Comparison of ENCODE assay signal across 10 mouse cellular contexts in the genomic region with DNA sequence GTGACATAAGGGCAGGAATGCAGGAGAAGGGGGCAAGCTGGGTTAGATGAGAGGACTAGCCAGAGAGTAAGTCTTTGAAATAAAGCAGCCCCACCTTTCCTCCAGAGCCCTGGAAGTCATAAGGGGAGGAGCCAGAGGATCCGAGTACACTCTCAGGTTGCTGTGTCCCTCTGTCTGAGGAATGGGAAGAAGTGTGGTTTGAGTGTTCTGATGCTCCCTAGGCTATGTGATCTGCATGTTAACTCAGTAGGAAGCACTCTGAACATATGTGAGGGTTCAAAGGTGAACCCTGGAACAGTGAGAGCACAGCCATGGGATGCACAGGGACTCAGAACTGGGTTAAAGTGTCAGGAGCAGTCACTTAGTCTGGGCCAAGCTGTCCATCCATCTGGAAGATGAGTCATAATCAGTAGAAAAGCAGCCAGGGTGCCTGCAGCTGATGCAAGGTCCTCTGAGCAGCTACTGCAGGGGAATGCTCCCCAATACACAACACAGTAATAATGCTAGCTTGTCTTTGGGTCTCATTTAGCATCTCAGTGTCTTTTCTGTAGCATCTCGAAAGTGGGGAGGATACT. TPM values are rescaled to one million over a fixed set of nuclear protein-coding genes. Genes with fewer than 3 reads are reported as not detected.
A peak's percentile ranks its signal among the peaks of the same experiment; 100 is the strongest.
DNase-seq lines count a peak whose midpoint lies in the region; ATAC-seq and TF ChIP-seq lines count a peak whose summit lies in the region.
"Had no signal": no experiment of that assay in that cellular context is flagged by ENCODE, and none has a peak within 500 bp of the region (broad histone marks: within the 10 kb centered on the region; RNA-seq: fewer than 3 reads in every experiment).

No protein-coding gene starts in this region.

- no peak overlapping the region for H3K9ac ChIP-seq in lung, embryonic 14.5 days
- H3K9ac ChIP-seq in liver, embryonic 14.5 days (replicated peaks): peak overlapping the region; percentile 68; the same call in 1 of the 2 replicates
- H3K9ac ChIP-seq in stomach, embryonic 16.5 days (ENCODE audit: low read length): peak overlapping the region; percentile 46; the same call in 1 of the 2 replicates

- intact Hi-C loops in gastrocnemius, adult 2 months (cut with DNase I): no loop called here
- intact Hi-C loops in gastrocnemius, postnatal 14 days (cut with DNase I; ENCODE audit: low total_unique reads): no loop called here

- peaks cover 10% of the 10 kb centered on the region for H3K36me3 ChIP-seq in lung, embryonic 14.5 days (ENCODE audit: insufficient read depth)
- no peaks in the 10 kb centered on the region for H3K36me3 ChIP-seq in liver, embryonic 14.5 days (replicated peaks; ENCODE audit: control insufficient read depth, insufficient read depth, low read depth)
- H3K36me3 ChIP-seq in stomach, embryonic 16.5 days (ENCODE audit: control insufficient read depth, insufficient read depth, low read length): no peaks in the 10 kb centered on the region
- H3K36me3 ChIP-seq: midbrain, embryonic 10.5 days had no signal

- no peak for DNase-seq in gastrocnemius, adult 2 months
- no peak for DNase-seq in gastrocnemius, postnatal 14 days
- no peak for DNase-seq in lung, embryonic 14.5 days
- no peak for DNase-seq in lung, postnatal 4 days
- no peak for DNase-seq in liver, embryonic 14.5 days (ENCODE audit: low read depth in 3 of 3, low spot score in 3 of 3)
- DNase-seq in adrenal gland, postnatal 36 days: no peak
- DNase-seq in right cerebral cortex, postnatal 36 days (ENCODE audit: low spot score in 2 of 2): no peak

- no peak for ATAC-seq in lung, embryonic 14.5 days (ENCODE audit: insufficient read depth)
- ATAC-seq in liver, embryonic 14.5 days (ENCODE audit: insufficient read depth): no peak
- ATAC-seq in stomach, embryonic 16.5 days (ENCODE audit: insufficient read depth, low FRiP score): no peak

- H3K4me2 ChIP-seq in lung, embryonic 14.5 days: peak overlapping the region; percentile 64
- peak overlapping the region; percentile 87; the same call in 1 of the 2 replicates for H3K4me2 ChIP-seq in liver, embryonic 14.5 days (ENCODE audit: low read depth)
- peak overlapping the region; percentile 74 for H3K4me2 ChIP-seq in stomach, embryonic 16.5 days (ENCODE audit: low read depth, low read length)

- H3K4me1 ChIP-seq in lung, embryonic 14.5 days (ENCODE audit: insufficient read depth): 0 out of 2 replicates have a peak, but pooled peaks cover 6% of the 10 kb centered on the region
- H3K4me1 ChIP-seq in liver, embryonic 14.5 days (replicated peaks; ENCODE audit: control insufficient read depth in 2 of 2, insufficient read depth in 2 of 2, low read length in 1 of 2): peaks cover 17 to 24% of the 10 kb centered on the region in 2 experiments
- peaks cover 14% of the 10 kb centered on the region for H3K4me1 ChIP-seq in stomach, embryonic 16.5 days (ENCODE audit: control insufficient read depth, insufficient read depth, low read length)

- no peaks in the 10 kb centered on the region for H3K27me3 ChIP-seq in lung, embryonic 14.5 days (ENCODE audit: insufficient read depth, low read length)
- H3K27me3 ChIP-seq in liver, embryonic 14.5 days (ENCODE audit: control insufficient read depth, insufficient read depth, low read length): no peaks in the 10 kb centered on the region
- no peaks in the 10 kb centered on the region for H3K27me3 ChIP-seq in stomach, embryonic 16.5 days (ENCODE audit: control insufficient read depth, insufficient read depth, low read length)

- no peak for TF ChIP-seq CTCF in gastrocnemius, adult 2 months (IDR thresholded peaks at IDR 0.05)
- no peak for TF ChIP-seq CTCF in lung, embryonic 14.5 days (IDR thresholded peaks at IDR 0.05; ENCODE audit: low read depth)
- TF ChIP-seq CTCF in liver, embryonic 14.5 days (IDR thresholded peaks at IDR 0.05; ENCODE audit: low read depth): no peak

- WGBS in lung, embryonic 14.5 days: 57% methylated on average over 2 of the region's 2 CpGs
- WGBS in liver, embryonic 14.5 days (ENCODE audit: insufficient replicate concordance): 64% methylated on average over 2 of the region's 2 CpGs
- WGBS in stomach, embryonic 16.5 days: 46% methylated on average over 2 of the region's 2 CpGs

- peak overlapping the region; percentile 75 for H3K4me3 ChIP-seq in gastrocnemius, adult 2 months
- peak overlapping the region; percentile 31 for H3K4me3 ChIP-seq in lung, embryonic 14.5 days (ENCODE audit: low read depth, low read length)
- no peak overlapping the region for H3K4me3 ChIP-seq in liver, embryonic 14.5 days (ENCODE audit: insufficient read depth in 1 of 2, low read depth in 2 of 2, low read length in 2 of 2)
- H3K4me3 ChIP-seq in stomach, embryonic 16.5 days (replicated peaks; ENCODE audit: low read length): no peak overlapping the region
- H3K4me3 ChIP-seq: midbrain, embryonic 10.5 days had no signal

- no peaks in the 10 kb centered on the region for H3K9me3 ChIP-seq in lung, embryonic 14.5 days (ENCODE audit: low read depth, low read length)
- H3K9me3 ChIP-seq in liver, embryonic 14.5 days (ENCODE audit: control insufficient read depth, low read length): no peaks in the 10 kb centered on the region
- no peaks in the 10 kb centered on the region for H3K9me3 ChIP-seq in stomach, embryonic 16.5 days (replicated peaks; ENCODE audit: control insufficient read depth, low read length)
- H3K9me3 ChIP-seq: midbrain, embryonic 10.5 days had no signal

- TF ChIP-seq EP300 in liver, embryonic 14.5 days (IDR thresholded peaks at IDR 0.05; ENCODE audit: low read depth): no peak

- peak overlapping the region; percentile 89 for H3K27ac ChIP-seq in gastrocnemius, adult 2 months
- peak overlapping the region; percentile 87; the same call in 1 of the 2 replicates for H3K27ac ChIP-seq in lung, embryonic 14.5 days (ENCODE audit: low read depth)
- peak overlapping the region; percentile 85 for H3K27ac ChIP-seq in liver, embryonic 14.5 days
- no peak overlapping the region for H3K27ac ChIP-seq in stomach, embryonic 16.5 days (ENCODE audit: low read length)

RNA-seq across cellular contexts. Expression of a gene that starts 2.5 kb away (rescaled TPM):
- 1 to 10 TPM; 1.5 to 2.3 TPM for total RNA-seq in gastrocnemius, adult 2 months (2021)
- 1 to 10 TPM; 2.5 to 2.7 TPM for total RNA-seq in gastrocnemius, postnatal 14 days (2021)
- 30.1 and 31.8 TPM in 2 replicates for polyA plus RNA-seq in lung, embryonic 14.5 days (2014; fragmentation: Nextera tagmentation; extraction: Ambion mirVana)
- 0.77 and 1.0 TPM in 2 replicates for polyA plus RNA-seq in liver, embryonic 14.5 days (2012; rRNA removed)
- polyA plus RNA-seq in liver, embryonic 14.5 days (2014; fragmentation: Nextera tagmentation; extraction: Ambion mirVana): 2.5 and 2.7 TPM in 2 replicates
- polyA plus RNA-seq in stomach, embryonic 16.5 days (2015; fragmentation: Nextera tagmentation; extraction: Ambion mirVana): 9.3 and 10.3 TPM in 2 replicates
- total RNA-seq in adrenal gland, postnatal 36 days (2021): 10 to 100 TPM; 18.7 to 20.0 TPM

RNA-seq across cellular contexts. Expression of a gene that starts 21.6 kb away (rescaled TPM):
- total RNA-seq in gastrocnemius, adult 2 months (2021): not detected
- not detected for total RNA-seq in gastrocnemius, postnatal 14 days (2021)
- 0.27 and 0.36 TPM in 2 replicates for polyA plus RNA-seq in lung, embryonic 14.5 days (2014; fragmentation: Nextera tagmentation; extraction: Ambion mirVana)
- polyA plus RNA-seq in liver, embryonic 14.5 days (2012; rRNA removed): 0.02 and 0.04 TPM in 2 replicates
- polyA plus RNA-seq in liver, embryonic 14.5 days (2014; fragmentation: Nextera tagmentation; extraction: Ambion mirVana): not detected in 2 replicates
- polyA plus RNA-seq in stomach, embryonic 16.5 days (2015; fragmentation: Nextera tagmentation; extraction: Ambion mirVana): not detected in 2 replicates
- total RNA-seq in adrenal gland, postnatal 36 days (2021): under 1 TPM; 0.13 to 0.16 TPM
- total RNA-seq: granulocyte monocyte progenitor cell, adult 5-6 weeks had no signal
- polyA plus RNA-seq: midbrain, embryonic 10.5 days had no signal

RNA-seq across cellular contexts. Expression of a gene that starts 40.6 kb away (rescaled TPM):
- 1 to 10 TPM; 1.4 to 1.6 TPM for total RNA-seq in gastrocnemius, adult 2 months (2021)
- 1 to 10 TPM; 2.4 to 3.0 TPM for total RNA-seq in gastrocnemius, postnatal 14 days (2021)
- 23.7 and 24.0 TPM in 2 replicates for polyA plus RNA-seq in lung, embryonic 14.5 days (2014; fragmentation: Nextera tagmentation; extraction: Ambion mirVana)
- polyA plus RNA-seq in liver, embryonic 14.5 days (2012; rRNA removed): 2.2 and 4.2 TPM in 2 replicates
- polyA plus RNA-seq in liver, embryonic 14.5 days (2014; fragmentation: Nextera tagmentation; extraction: Ambion mirVana): 5.3 and 5.5 TPM in 2 replicates
- 4.5 and 4.8 TPM in 2 replicates for polyA plus RNA-seq in stomach, embryonic 16.5 days (2015; fragmentation: Nextera tagmentation; extraction: Ambion mirVana)
- 10 to 100 TPM; 22.0 to 38.0 TPM for total RNA-seq in adrenal gland, postnatal 36 days (2021)

Comparison
In these comparisons a context has a peak if more than half of its experiments do, and no peak if none do; other contexts are left out.
1. H3K4me3 ChIP-seq: peak in gastrocnemius, adult 2 months (single experiment) and lung, embryonic 14.5 days (single experiment); none in liver, embryonic 14.5 days (0 of 2) and stomach, embryonic 16.5 days (single experiment).
2. RNA of a gene that starts 2.5 kb away (total RNA-seq): 18.7 to 20.0 TPM in adrenal gland, postnatal 36 days; 2.5 to 2.7 TPM in gastrocnemius, postnatal 14 days and 1.5 to 2.3 TPM in gastrocnemius, adult 2 months; every median in the first group is over 4 times any median in the second.
3. RNA of a gene that starts 40.6 kb away (total RNA-seq): 22.0 to 38.0 TPM in adrenal gland, postnatal 36 days; 2.4 to 3.0 TPM in gastrocnemius, postnatal 14 days and 1.4 to 1.6 TPM in gastrocnemius, adult 2 months; every median in the first group is over 4 times any median in the second.
4. Peak in every context shown above with its lines, with median percentiles within 50 percentile points of each other: H3K4me2 ChIP-seq.